Mouse (Mus musculus) midbrain, embryonic 13.5 days (tissue): ENCODE results near the gene St6galnac3. TPM values are rescaled to one million over a fixed set of nuclear protein-coding genes. Genes with fewer than 3 reads are reported as not detected.
A peak's percentile ranks its signal among the peaks of the same experiment; 100 is the strongest.

Source experiments
- ATAC-seq: fragments of 200-750 bp; cut with Nextera tagmentation; 2 replicates; pipeline ENCODE4 v1.8.0; 2017; ENCODE audit warnings: mild to moderate bottlenecking, moderate TSS enrichment, moderate library complexity
- H3K27ac ChIP-seq: fragments of 300-500 bp; sonication (generic); 2 replicates; pipeline ENCODE4 v1.5.1; 2015; ENCODE audit warnings: inconsistent platforms, mild to moderate bottlenecking, moderate library complexity
- H3K27me3 ChIP-seq: fragments of 300-500 bp; sonication (generic); 2 replicates; pipeline ENCODE4 v1.6.1; 2015; ENCODE audit warnings: mild to moderate bottlenecking, inconsistent platforms
- H3K36me3 ChIP-seq: fragments of 300-500 bp; sonication (generic); 2 replicates; pipeline ENCODE4 v1.6.1; 2015; ENCODE audit warnings: mild to moderate bottlenecking, inconsistent platforms
- H3K4me1 ChIP-seq: fragments of 300-500 bp; sonication (generic); replicated peaks from 2 replicates; pipeline ENCODE4 v1.6.1; 2015; ENCODE audit warnings: inconsistent platforms
- H3K4me2 ChIP-seq: fragments of 300-500 bp; sonication (generic); replicated peaks from 2 replicates; pipeline ENCODE4 v1.6.1; 2015; ENCODE audit warnings: moderate library complexity, mild to moderate bottlenecking, inconsistent platforms
- H3K4me3 ChIP-seq: fragments of 300-500 bp; sonication (generic); replicated peaks from 2 replicates; pipeline ENCODE4 v1.5.1; 2015; ENCODE audit warnings: mild to moderate bottlenecking, inconsistent platforms
- H3K9ac ChIP-seq: fragments of 300-500 bp; sonication (generic); replicated peaks from 2 replicates; pipeline ENCODE4 v1.6.1; 2015; ENCODE audit warnings: mild to moderate bottlenecking, inconsistent platforms
- H3K9me3 ChIP-seq: fragments of 300-500 bp; sonication (generic); 2 replicates; pipeline ENCODE4 v1.6.1; 2016; ENCODE audit warnings: mild to moderate bottlenecking, inconsistent platforms
- WGBS: fragments of 180-500 bp; shearing (Covaris S2); methylation state at CpG from one replicate; pipeline ENCODE4 v1.1.7; 2015; 5-methylcytosine and 5-hydroxymethylcytosine counted together
- polyA plus RNA-seq: library from polyadenylated mRNA; unstranded; fragments of >200 nt; fragmentation: Nextera tagmentation; extraction: Ambion mirVana; gene quantifications from 2 replicates; pipeline ENCODE4 v1.2.1, GENCODE M21; 2015

The St6galnac3 gene
- polyA plus RNA-seq, 1 experiment from 2014 or later, result 26.7 TPM

DNA sequence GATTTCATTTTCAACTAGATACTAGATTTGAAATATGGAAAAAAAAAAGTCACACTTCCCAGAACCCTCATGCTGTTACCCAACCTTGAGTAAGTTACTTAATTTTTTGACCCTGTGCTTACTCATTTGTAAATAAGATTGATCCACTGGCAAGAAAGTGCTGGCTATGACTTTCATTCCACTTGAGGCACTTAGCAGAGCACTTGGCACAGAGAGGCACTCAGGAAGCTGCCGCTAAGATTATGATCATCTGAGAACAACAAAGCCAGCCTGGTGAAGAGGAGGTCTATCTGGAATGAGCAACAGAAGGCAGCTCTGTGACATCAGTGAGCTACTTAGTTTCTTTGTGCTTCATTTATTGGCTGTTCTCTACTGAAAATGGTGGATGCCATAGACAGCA, 232.0 kb downstream of the St6galnac3 start:
- Histone ChIP-seq H3K27me3 (no peaks in the 10 kb centered on the region), H3K36me3 (no peaks in the 10 kb centered on the region), H3K9me3 (no peaks in the 10 kb centered on the region), H3K4me3 (no peak overlapping the region), H3K4me1 (peaks cover 25% of the 10 kb centered on the region), H3K9ac (no peak overlapping the region), H3K4me2 (no peak overlapping the region), H3K27ac (no peak overlapping the region)
- ATAC-seq, result no peak
- 72% methylated on average over 1 of the region's 1 CpGs for WGBS

DNA sequence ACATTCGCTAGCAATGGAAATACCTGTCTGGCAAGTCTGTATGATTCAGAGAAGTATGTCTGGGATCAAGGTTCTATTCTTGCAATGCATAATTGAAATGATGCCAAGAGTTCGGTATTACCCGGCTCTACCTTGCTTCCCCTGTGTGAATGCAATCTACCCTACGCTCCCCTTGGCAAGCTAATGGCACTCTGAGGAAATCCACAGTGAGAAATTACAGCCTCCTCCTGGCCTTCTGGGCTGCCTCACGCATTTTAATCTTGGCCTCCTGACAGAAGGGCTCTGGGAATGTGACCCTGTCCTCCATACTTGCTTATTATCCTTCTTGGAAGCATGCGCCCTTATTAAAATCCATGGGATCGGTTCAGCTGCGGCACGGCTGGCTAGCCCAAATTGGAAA, 235.3 kb downstream of the St6galnac3 start:
- peak overlapping the region; percentile 12 for H3K27ac ChIP-seq
- H3K27me3 ChIP-seq, result no peaks in the 10 kb centered on the region
- H3K36me3 ChIP-seq, result no peaks in the 10 kb centered on the region
- H3K9me3 ChIP-seq, result no peaks in the 10 kb centered on the region
- H3K4me3 ChIP-seq, result no peak overlapping the region
- peaks cover 25% of the 10 kb centered on the region for H3K4me1 ChIP-seq
- ATAC-seq, result no peak
- WGBS, result 65% methylated on average over 9 of the region's 9 CpGs
- H3K4me2 ChIP-seq, result no peak overlapping the region
- H3K9ac ChIP-seq, result no peak overlapping the region

GRCm38 (mm10) chr3:153488931-153489330, 236.0 kb downstream of the St6galnac3 start:
- H3K36me3 ChIP-seq, result no peaks in the 10 kb centered on the region
- no peak overlapping the region for H3K9ac ChIP-seq
- peaks cover 24% of the 10 kb centered on the region for H3K4me1 ChIP-seq
- no peak overlapping the region for H3K4me2 ChIP-seq
- H3K27ac ChIP-seq, result no peak overlapping the region
- H3K9me3 ChIP-seq, result no peaks in the 10 kb centered on the region
- H3K4me3 ChIP-seq, result no peak overlapping the region
- WGBS, result 91% methylated on average over 5 of the region's 5 CpGs
- no peak for ATAC-seq
- H3K27me3 ChIP-seq, result no peaks in the 10 kb centered on the region

DNA sequence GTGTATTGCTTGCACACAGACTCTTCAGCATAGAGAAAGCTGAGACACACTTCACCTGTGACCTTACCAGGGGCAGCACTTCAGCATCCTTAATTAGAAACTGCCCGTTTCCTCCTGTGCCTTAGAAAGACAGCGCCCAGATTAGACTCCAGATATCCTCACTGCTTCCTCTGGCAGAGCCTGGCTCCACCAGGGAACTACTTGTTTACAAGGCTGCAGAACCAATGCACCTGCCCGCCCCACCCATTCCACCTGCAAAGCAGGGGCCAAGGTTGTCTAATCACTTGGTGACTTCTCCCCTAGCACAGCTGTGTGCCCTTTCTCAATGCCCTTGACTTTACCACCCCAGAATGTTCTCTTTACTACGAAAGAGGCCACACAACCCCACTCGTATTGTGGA, 239.8 kb downstream of the St6galnac3 start:
- peaks cover 17% of the 10 kb centered on the region; the same call in 1 of the 2 replicates for H3K4me1 ChIP-seq
- H3K9me3 ChIP-seq, result no peaks in the 10 kb centered on the region
- 86% methylated on average over 5 of the region's 5 CpGs for WGBS
- no peak overlapping the region for H3K27ac ChIP-seq
- H3K9ac ChIP-seq, result no peak overlapping the region
- no peaks in the 10 kb centered on the region for H3K36me3 ChIP-seq
- no peaks in the 10 kb centered on the region for H3K27me3 ChIP-seq
- H3K4me3 ChIP-seq, result no peak overlapping the region
- no peak overlapping the region for H3K4me2 ChIP-seq
- ATAC-seq, result no peak

- no peak for ATAC-seq
- no peak overlapping the region for H3K4me2 ChIP-seq
- H3K9ac ChIP-seq, result no peak overlapping the region
- H3K27me3 ChIP-seq, result no peaks in the 10 kb centered on the region
- no peak overlapping the region for H3K4me3 ChIP-seq
- WGBS, result 83% methylated on average over 7 of the region's 7 CpGs
- no peaks in the 10 kb centered on the region for H3K36me3 ChIP-seq
- peaks cover 15% of the 10 kb centered on the region; the same call in 1 of the 2 replicates for H3K4me1 ChIP-seq
- H3K9me3 ChIP-seq, result no peaks in the 10 kb centered on the region
- no peak overlapping the region for H3K27ac ChIP-seq
Observed at GRCm38 (mm10) chr3:153484701-153485100, 240.3 kb downstream of the St6galnac3 start.

- Histone ChIP-seq H3K27ac (no peak overlapping the region), H3K4me1 (peaks cover 6% of the 10 kb centered on the region; the same call in 1 of the 2 replicates), H3K4me3 (no peak overlapping the region), H3K9me3 (no peaks in the 10 kb centered on the region), H3K4me2 (no peak overlapping the region), H3K36me3 (no peaks in the 10 kb centered on the region), H3K9ac (no peak overlapping the region), H3K27me3 (no peaks in the 10 kb centered on the region)
- WGBS, result 90% methylated on average over 4 of the region's 4 CpGs
- no peak for ATAC-seq
Observed at GRCm38 (mm10) chr3:153483691-153484090, 241.3 kb downstream of the St6galnac3 start.

- Histone ChIP-seq H3K4me3 (no peak overlapping the region), H3K9me3 (no peaks in the 10 kb centered on the region), H3K4me1 (peaks cover 6% of the 10 kb centered on the region; the same call in 1 of the 2 replicates), H3K27ac (no peak overlapping the region), H3K4me2 (no peak overlapping the region), H3K36me3 (no peaks in the 10 kb centered on the region), H3K27me3 (no peaks in the 10 kb centered on the region), H3K9ac (no peak overlapping the region)
- no peak for ATAC-seq
- WGBS, result 72% methylated on average over 11 of the region's 11 CpGs
Observed at GRCm38 (mm10) chr3:153482098-153482497, 242.9 kb downstream of the St6galnac3 start.

GRCm38 (mm10) chr3:153481012-153481411, 244.0 kb downstream of the St6galnac3 start:
- peaks cover 6% of the 10 kb centered on the region; the same call in 1 of the 2 replicates for H3K4me1 ChIP-seq
- ATAC-seq, result no peak

DNA sequence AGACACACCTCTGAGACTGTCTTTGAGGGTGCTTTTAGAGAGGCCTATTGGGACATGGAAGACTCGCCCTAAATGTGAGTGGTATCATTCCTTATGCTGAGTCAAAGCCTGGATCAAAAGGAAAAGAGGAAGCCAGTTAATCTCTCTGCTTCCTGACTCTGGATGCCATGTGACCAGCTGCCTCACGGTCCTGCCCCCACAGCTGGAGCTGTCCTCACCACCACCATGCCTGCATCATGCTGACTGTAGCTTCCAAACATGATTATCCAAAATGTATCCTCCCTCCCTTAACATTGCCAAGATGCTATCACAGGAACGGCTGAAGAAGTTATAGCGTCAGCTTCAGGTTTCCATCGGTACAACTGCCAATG, 244.4 kb downstream of the St6galnac3 start:
- Histone ChIP-seq H3K9me3 (no peaks in the 10 kb centered on the region), H3K27ac (no peak overlapping the region), H3K4me2 (no peak overlapping the region), H3K9ac (no peak overlapping the region), H3K36me3 (no peaks in the 10 kb centered on the region), H3K27me3 (no peaks in the 10 kb centered on the region), H3K4me1 (peaks cover 6% of the 10 kb centered on the region; the same call in 1 of the 2 replicates), H3K4me3 (no peak overlapping the region)
- ATAC-seq, result no peak
- 87% methylated on average over 5 of the region's 5 CpGs for WGBS

More at GRCm38 (mm10) chr3:153481012-153481411, 244.0 kb downstream of the St6galnac3 start:
- Histone ChIP-seq H3K27me3 (no peaks in the 10 kb centered on the region), H3K9ac (no peak overlapping the region), H3K4me3 (no peak overlapping the region), H3K36me3 (no peaks in the 10 kb centered on the region), H3K9me3 (no peaks in the 10 kb centered on the region), H3K4me2 (no peak overlapping the region), H3K27ac (no peak overlapping the region)
- 95% methylated on average over 6 of the region's 6 CpGs for WGBS

DNA sequence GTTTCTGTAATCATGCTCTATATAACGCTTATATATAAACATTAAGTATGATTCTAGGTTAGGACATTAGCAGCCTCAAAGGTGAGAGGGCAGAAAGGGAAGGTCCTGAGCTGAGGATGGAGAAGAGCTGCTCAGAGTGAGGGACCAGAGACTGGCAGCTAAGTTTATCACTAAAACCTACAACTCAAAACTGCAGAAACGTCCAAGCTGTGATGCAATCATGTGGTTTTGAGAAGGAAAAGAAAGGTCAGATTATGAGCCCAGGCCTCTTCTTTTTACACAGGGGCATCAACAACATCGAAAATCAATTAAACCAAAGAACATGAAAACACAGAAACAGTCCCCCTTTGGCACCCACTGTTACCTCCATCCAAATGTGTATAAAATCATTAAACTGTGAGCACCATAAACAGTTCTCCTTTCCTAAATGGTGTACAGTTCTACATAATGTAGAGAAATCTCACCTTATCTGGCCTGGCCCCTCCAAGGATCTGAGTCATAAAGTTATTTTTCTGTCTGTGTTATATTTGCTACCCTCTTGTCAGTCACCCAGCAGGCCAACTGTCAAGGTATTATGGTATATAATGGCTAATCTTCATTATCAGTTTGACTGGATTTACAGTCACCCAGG, 244.9 kb downstream of the St6galnac3 start:
- H3K4me1 ChIP-seq, result peaks cover 6% of the 10 kb centered on the region; the same call in 1 of the 2 replicates
- 92% methylated on average over 3 of the region's 3 CpGs for WGBS
- H3K27ac ChIP-seq, result no peak overlapping the region
- no peak overlapping the region for H3K4me2 ChIP-seq
- no peak overlapping the region for H3K4me3 ChIP-seq
- no peaks in the 10 kb centered on the region for H3K36me3 ChIP-seq
- ATAC-seq, result no peak
- no peak overlapping the region for H3K9ac ChIP-seq
- H3K27me3 ChIP-seq, result no peaks in the 10 kb centered on the region
- H3K9me3 ChIP-seq, result no peaks in the 10 kb centered on the region

- no peak overlapping the region for H3K27ac ChIP-seq
- 91% methylated on average over 9 of the region's 9 CpGs for WGBS
- ATAC-seq, result no peak
- H3K4me1 ChIP-seq, result no peaks in the 10 kb centered on the region
- H3K9me3 ChIP-seq, result no peaks in the 10 kb centered on the region
- H3K4me2 ChIP-seq, result no peak overlapping the region
- no peak overlapping the region for H3K4me3 ChIP-seq
- H3K9ac ChIP-seq, result no peak overlapping the region
- no peaks in the 10 kb centered on the region for H3K27me3 ChIP-seq
- H3K36me3 ChIP-seq, result no peaks in the 10 kb centered on the region
Observed at GRCm38 (mm10) chr3:153475919-153476318, 249.1 kb downstream of the St6galnac3 start.

DNA sequence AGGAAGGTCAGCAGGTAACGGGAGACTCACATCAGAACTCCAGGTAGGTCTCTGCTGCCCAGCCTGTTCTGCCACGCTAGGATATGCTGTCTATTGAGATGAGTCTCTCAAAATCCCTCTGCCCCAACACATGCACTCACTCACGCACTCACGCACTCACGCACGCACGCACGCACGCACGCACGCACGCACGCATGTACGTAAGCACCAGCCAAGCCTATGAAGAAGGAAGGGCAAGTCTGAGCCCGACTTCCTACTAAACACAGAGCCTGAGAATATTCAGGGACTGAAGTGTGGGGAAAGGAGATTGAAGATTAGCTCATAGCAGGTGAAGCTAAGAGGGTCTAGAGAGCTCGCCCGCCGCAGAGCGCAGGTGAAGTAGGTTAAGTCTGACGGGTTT, 249.5 kb downstream of the St6galnac3 start:
- H3K36me3 ChIP-seq, result no peaks in the 10 kb centered on the region
- H3K27me3 ChIP-seq, result no peaks in the 10 kb centered on the region
- H3K4me3 ChIP-seq, result no peak overlapping the region
- H3K9me3 ChIP-seq, result no peaks in the 10 kb centered on the region
- no peak overlapping the region for H3K27ac ChIP-seq
- no peak overlapping the region for H3K4me2 ChIP-seq
- 96% methylated on average over 20 of the region's 20 CpGs for WGBS
- H3K4me1 ChIP-seq, result no peaks in the 10 kb centered on the region
- H3K9ac ChIP-seq, result no peak overlapping the region
- ATAC-seq, result no peak
